In the genomic region with DNA sequence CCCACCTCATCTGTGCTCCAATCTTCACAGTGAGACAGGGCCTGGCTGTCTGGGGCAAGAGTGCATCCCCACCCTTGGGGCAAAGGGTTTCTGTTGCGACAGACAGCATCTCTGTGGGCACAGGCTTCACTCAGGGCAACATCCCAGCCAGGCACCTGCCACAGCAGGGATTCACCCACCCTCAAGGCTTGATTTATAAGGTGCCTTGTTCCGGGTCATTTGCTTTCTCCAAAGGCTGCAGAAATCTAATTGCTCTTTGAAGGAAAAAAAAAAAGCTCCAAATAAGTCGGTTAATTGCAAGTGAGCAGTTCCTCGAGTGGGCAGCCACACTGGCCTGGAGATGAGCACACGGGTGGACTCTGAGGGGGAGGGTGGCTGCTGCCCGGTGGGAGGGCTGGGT, we compare ENCODE assay signal across 20 mouse cellular contexts.
A peak's percentile ranks its signal among the peaks of the same experiment; 100 is the strongest.
DNase-seq lines count a peak whose midpoint lies in the region; ATAC-seq and TF ChIP-seq lines count a peak whose summit lies in the region.
"Had no signal": no experiment of that assay in that cellular context is flagged by ENCODE, and none has a peak within 500 bp of the region (broad histone marks: within the 10 kb centered on the region; RNA-seq: fewer than 3 reads in every experiment).

No protein-coding gene starts in this region.

- TF ChIP-seq POLR2A in thymus, adult 2 months (IDR thresholded peaks at IDR 0.05; ENCODE audit: control insufficient read depth, extremely low read depth, insufficient read depth, low read length, poor library complexity) = no peak

- no peak overlapping the region for H3K9ac ChIP-seq in kidney, embryonic 14.5 days (ENCODE audit: low read depth, low read length)
- H3K9ac ChIP-seq in kidney, postnatal 0 days (ENCODE audit: low read depth, low read length) = no peak overlapping the region
- H3K9ac ChIP-seq: embryonic facial prominence, embryonic 12.5 days; embryonic facial prominence, embryonic 15.5 days; forebrain, postnatal 0 days; hindbrain, embryonic 12.5 days; hindbrain, embryonic 15.5 days had no signal

- peaks cover 15% of the 10 kb centered on the region for H3K27me3 ChIP-seq in kidney, embryonic 14.5 days (ENCODE audit: control insufficient read depth, insufficient read depth, low read length)
- H3K27me3 ChIP-seq in kidney, postnatal 0 days (ENCODE audit: insufficient read depth, low read length) = 0 out of 2 replicates have a peak, but pooled peaks cover 5% of the 10 kb centered on the region
- H3K27me3 ChIP-seq in thymus, adult 2 months (ENCODE audit: control insufficient read depth, insufficient read depth, low read length) = no peaks in the 10 kb centered on the region

- H3K9me3 ChIP-seq in kidney, embryonic 14.5 days (ENCODE audit: control insufficient read depth, low read length) = no peaks in the 10 kb centered on the region
- no peaks in the 10 kb centered on the region for H3K9me3 ChIP-seq in kidney, postnatal 0 days (replicated peaks; ENCODE audit: low read length)
- H3K9me3 ChIP-seq: embryonic facial prominence, embryonic 12.5 days; embryonic facial prominence, embryonic 15.5 days; hindbrain, embryonic 12.5 days; hindbrain, embryonic 15.5 days had no signal

- peak; percentile 45; the same call in 1 of the 2 replicates for ATAC-seq in kidney, embryonic 14.5 days (ENCODE audit: low FRiP score, low TSS enrichment)
- ATAC-seq in kidney, postnatal 0 days (replicated peaks; ENCODE audit: low FRiP score, low read depth) = no peak; the same call in 1 of the 2 replicates

- H3K4me1 ChIP-seq in kidney, embryonic 14.5 days (ENCODE audit: control insufficient read depth, insufficient read depth, low read length) = peaks cover 16% of the 10 kb centered on the region
- no peaks in the 10 kb centered on the region for H3K4me1 ChIP-seq in kidney, postnatal 0 days (replicated peaks; ENCODE audit: insufficient read depth, low read length)
- peaks cover 11% of the 10 kb centered on the region for H3K4me1 ChIP-seq in thymus, adult 2 months (replicated peaks; ENCODE audit: control insufficient read depth, insufficient read depth, low read length)
- H3K4me1 ChIP-seq: embryonic facial prominence, embryonic 12.5 days; embryonic facial prominence, embryonic 15.5 days had no signal

- WGBS in kidney, embryonic 14.5 days = 5% methylated on average over 6 of the region's 6 CpGs
- 13% methylated on average over 6 of the region's 6 CpGs for WGBS in kidney, postnatal 0 days
- 78% methylated on average over 6 of the region's 6 CpGs for WGBS in thymus, adult 2 months

- H3K36me3 ChIP-seq in kidney, embryonic 14.5 days (ENCODE audit: control insufficient read depth, insufficient read depth, low read length) = no peaks in the 10 kb centered on the region
- H3K36me3 ChIP-seq in kidney, postnatal 0 days (ENCODE audit: insufficient read depth, low read length) = no peaks in the 10 kb centered on the region
- H3K36me3 ChIP-seq in thymus, adult 2 months (ENCODE audit: control insufficient read depth, insufficient read depth, low read length) = no peaks in the 10 kb centered on the region
- H3K36me3 ChIP-seq: embryonic facial prominence, embryonic 12.5 days; embryonic facial prominence, embryonic 15.5 days; hindbrain, embryonic 12.5 days; hindbrain, embryonic 15.5 days had no signal

- no peak overlapping the region for H3K4me2 ChIP-seq in kidney, embryonic 14.5 days (replicated peaks; ENCODE audit: low read depth, low read length)
- H3K4me2 ChIP-seq in kidney, postnatal 0 days (ENCODE audit: low read length) = no peak overlapping the region
- H3K4me2 ChIP-seq: embryonic facial prominence, embryonic 12.5 days; embryonic facial prominence, embryonic 15.5 days; heart, embryonic 11.5 days; hindbrain, embryonic 12.5 days; hindbrain, embryonic 15.5 days had no signal

- no peak for TF ChIP-seq CTCF in kidney, postnatal 0 days (IDR thresholded peaks at IDR 0.05; ENCODE audit: low read depth)
- 0 out of 2 replicates have a peak, but pooled peaks have one; percentile 8 for TF ChIP-seq CTCF in thymus, adult 2 months (IDR thresholded peaks at IDR 0.05; ENCODE audit: borderline replicate concordance, control insufficient read depth, extremely low read depth, insufficient read depth, low read length, poor library complexity)

- no peak overlapping the region for H3K4me3 ChIP-seq in kidney, embryonic 14.5 days (ENCODE audit: low read length)
- no peak overlapping the region for H3K4me3 ChIP-seq in kidney, postnatal 0 days (replicated peaks; ENCODE audit: low read depth, low read length)
- H3K4me3 ChIP-seq in thymus, adult 2 months (ENCODE audit: control insufficient read depth, insufficient read depth, low read length) = no peak overlapping the region
- H3K4me3 ChIP-seq: embryonic facial prominence, embryonic 12.5 days; embryonic facial prominence, embryonic 15.5 days; gastrocnemius, adult 2 months; hindbrain, embryonic 12.5 days; hindbrain, embryonic 15.5 days had no signal

- H3K27ac ChIP-seq in kidney, embryonic 14.5 days (ENCODE audit: low read depth, low read length) = no peak overlapping the region
- H3K27ac ChIP-seq in kidney, postnatal 0 days = no peak overlapping the region
- H3K27ac ChIP-seq in thymus, adult 2 months (ENCODE audit: control insufficient read depth, insufficient read depth, low read length) = no peak overlapping the region
- H3K27ac ChIP-seq: embryonic facial prominence, embryonic 12.5 days; embryonic facial prominence, embryonic 15.5 days; gastrocnemius, adult 2 months; hindbrain, embryonic 15.5 days had no signal

- DNase-seq in kidney, adult 11 months = no peak
- DNase-seq in kidney, postnatal 0 days (ENCODE audit: low spot score) = peak; percentile 63
- DNase-seq in kidney, adult 9 months = no peak
- DNase-seq in thymus, adult 2 months = no peak
- DNase-seq in thymus, postnatal 14 days = no peak
- DNase-seq: adrenal gland, postnatal 10 days; adrenal gland, postnatal 36 days; cerebellum, adult 2 months; cerebellum, adult 9-11 months; cerebellum, postnatal 25 days; forebrain, postnatal 0 days; gastrocnemius, adult 2 months; gastrocnemius, postnatal 14 days; heart, adult 11 months had no signal
